Mouse (Mus musculus): Measurements from ENCODE around the gene Stim2. TPM values are rescaled to one million over a fixed set of nuclear protein-coding genes. Genes with fewer than 3 reads are reported as not detected.
A peak's percentile ranks its signal among the peaks of the same experiment; 100 is the strongest.

Gene Stim2
- polyA plus RNA-seq, 1 experiment: 23.6 TPM

- H3K79me2 ChIP-seq (ENCODE audit: control insufficient read depth, insufficient read depth): no peaks in the 10 kb centered on the region
- no peaks in the 10 kb centered on the region for H3K27me3 ChIP-seq (ENCODE audit: control insufficient read depth, insufficient read depth, insufficient read length)
- no peaks in the 10 kb centered on the region for H3K36me3 ChIP-seq (ENCODE audit: control insufficient read depth, insufficient read depth)
- TF ChIP-seq TCF3 (IDR thresholded peaks at IDR 0.05; ENCODE audit: insufficient read length, low read depth): no peak
- TF ChIP-seq MAX (IDR thresholded peaks at IDR 0.05; ENCODE audit: low read depth): no peak
- no peak for TF ChIP-seq MYOD1 (IDR thresholded peaks at IDR 0.05; ENCODE audit: control insufficient read depth in 1 of 3, insufficient read length in 2 of 3, low read depth in 2 of 3)
- no peak for TF ChIP-seq CEBPB (IDR thresholded peaks at IDR 0.05; ENCODE audit: insufficient read depth, poor library complexity, severe bottlenecking)
- TF ChIP-seq TCF12 (IDR thresholded peaks at IDR 0.05; ENCODE audit: insufficient read depth, poor library complexity, severe bottlenecking): no peak
- no peak for TF ChIP-seq E2F4 (IDR thresholded peaks at IDR 0.05; ENCODE audit: insufficient read depth)
- no peak for TF ChIP-seq POLR2A (IDR thresholded peaks at IDR 0.05; ENCODE audit: insufficient read length, low read depth)
- TF ChIP-seq USF1 (IDR thresholded peaks at IDR 0.05; ENCODE audit: low read depth): no peak
- no peak overlapping the region for H3K4me2 ChIP-seq (ENCODE audit: low read depth)
- H3ac ChIP-seq (ENCODE audit: control insufficient read depth, insufficient read length): no peak overlapping the region
- no peak overlapping the region for H3K4me3 ChIP-seq
Measured at GRCm38 (mm10) chr5:53985632-53986031, 12.7 kb upstream of the Stim2 start.

- H3K79me2 ChIP-seq (ENCODE audit: control insufficient read depth, insufficient read depth): no peaks in the 10 kb centered on the region
- no peak overlapping the region for H3K4me2 ChIP-seq (ENCODE audit: low read depth)
- no peak overlapping the region for H3K4me3 ChIP-seq
- H3K36me3 ChIP-seq (ENCODE audit: control insufficient read depth, insufficient read depth): no peaks in the 10 kb centered on the region
- H3ac ChIP-seq (ENCODE audit: control insufficient read depth, insufficient read length): no peak overlapping the region
- TF ChIP-seq TCF3 (IDR thresholded peaks at IDR 0.05; ENCODE audit: insufficient read length, low read depth): no peak
- TF ChIP-seq POLR2A (IDR thresholded peaks at IDR 0.05; ENCODE audit: insufficient read length, low read depth): no peak
- TF ChIP-seq MAX (IDR thresholded peaks at IDR 0.05; ENCODE audit: low read depth): no peak
- no peak for TF ChIP-seq REST (IDR thresholded peaks at IDR 0.05; ENCODE audit: insufficient read depth, insufficient read length)
- TF ChIP-seq TCF12 (IDR thresholded peaks at IDR 0.05; ENCODE audit: insufficient read depth, poor library complexity, severe bottlenecking): no peak
- no peak for TF ChIP-seq SRF (IDR thresholded peaks at IDR 0.05; ENCODE audit: control insufficient read depth, insufficient read length, low read depth)
- no peak for TF ChIP-seq MYOG (IDR thresholded peaks at IDR 0.05; ENCODE audit: control insufficient read depth in 1 of 3, insufficient read depth in 1 of 3, insufficient read length in 2 of 3, low read depth in 2 of 3)
- no peak for TF ChIP-seq POLR2AphosphoS2 (IDR thresholded peaks at IDR 0.05; ENCODE audit: insufficient read length, low read depth)
- TF ChIP-seq MYOD1 (IDR thresholded peaks at IDR 0.05; ENCODE audit: control insufficient read depth in 1 of 3, insufficient read length in 2 of 3, low read depth in 2 of 3): no peak
- no peak for TF ChIP-seq USF1 (IDR thresholded peaks at IDR 0.05; ENCODE audit: low read depth)
- no peak for TF ChIP-seq E2F4 (IDR thresholded peaks at IDR 0.05; ENCODE audit: insufficient read depth)
- TF ChIP-seq CEBPB (IDR thresholded peaks at IDR 0.05; ENCODE audit: insufficient read depth, poor library complexity, severe bottlenecking): no peak
- H3K27me3 ChIP-seq (ENCODE audit: control insufficient read depth, insufficient read depth, insufficient read length): no peaks in the 10 kb centered on the region
Measured at GRCm38 (mm10) chr5:53987496-53987895, 10.8 kb upstream of the Stim2 start.

GRCm38 (mm10) chr5:53988053-53988452, 10.2 kb upstream of the Stim2 start:
- Histone ChIP-seq H3K4me3 (no peak overlapping the region), H3ac (ENCODE audit: control insufficient read depth, insufficient read length) (no peak overlapping the region), H3K4me2 (ENCODE audit: low read depth) (peak overlapping the region; percentile 49), H3K27me3 (ENCODE audit: control insufficient read depth, insufficient read depth, insufficient read length) (no peaks in the 10 kb centered on the region), H3K79me2 (ENCODE audit: control insufficient read depth, insufficient read depth) (no peaks in the 10 kb centered on the region), H3K36me3 (ENCODE audit: control insufficient read depth, insufficient read depth) (no peaks in the 10 kb centered on the region)
- TF ChIP-seq POLR2A (IDR thresholded peaks at IDR 0.05; ENCODE audit: insufficient read length, low read depth) (no peak), CEBPB (IDR thresholded peaks at IDR 0.05; ENCODE audit: insufficient read depth, poor library complexity, severe bottlenecking) (no peak), MYOG (IDR thresholded peaks at IDR 0.05; ENCODE audit: control insufficient read depth in 1 of 3, insufficient read depth in 1 of 3, insufficient read length in 2 of 3, low read depth in 2 of 3) (peak in 2 of 3 experiments; percentile 7 to 71), USF1 (IDR thresholded peaks at IDR 0.05; ENCODE audit: low read depth) (no peak), REST (IDR thresholded peaks at IDR 0.05; ENCODE audit: insufficient read depth, insufficient read length) (no peak), TCF12 (IDR thresholded peaks at IDR 0.05; ENCODE audit: insufficient read depth, poor library complexity, severe bottlenecking) (no peak), POLR2AphosphoS2 (IDR thresholded peaks at IDR 0.05; ENCODE audit: insufficient read length, low read depth) (no peak), MYOD1 (IDR thresholded peaks at IDR 0.05; ENCODE audit: control insufficient read depth in 1 of 3, insufficient read length in 2 of 3, low read depth in 2 of 3) (peak in 1 of 3 experiments; percentile 71), E2F4 (IDR thresholded peaks at IDR 0.05; ENCODE audit: insufficient read depth) (no peak), SRF (IDR thresholded peaks at IDR 0.05; ENCODE audit: control insufficient read depth, insufficient read length, low read depth) (no peak), MAX (IDR thresholded peaks at IDR 0.05; ENCODE audit: low read depth) (no peak), TCF3 (IDR thresholded peaks at IDR 0.05; ENCODE audit: insufficient read length, low read depth) (no peak)

- no peaks in the 10 kb centered on the region for H3K36me3 ChIP-seq (ENCODE audit: control insufficient read depth, insufficient read depth)
- no peak overlapping the region for H3K4me3 ChIP-seq
- TF ChIP-seq TCF12 (IDR thresholded peaks at IDR 0.05; ENCODE audit: insufficient read depth, poor library complexity, severe bottlenecking) (no peak), MYOG (IDR thresholded peaks at IDR 0.05; ENCODE audit: control insufficient read depth in 1 of 3, insufficient read depth in 1 of 3, insufficient read length in 2 of 3, low read depth in 2 of 3) (peak in 2 of 3 experiments; percentile 51 to 76), TCF3 (IDR thresholded peaks at IDR 0.05; ENCODE audit: insufficient read length, low read depth) (no peak), USF1 (IDR thresholded peaks at IDR 0.05; ENCODE audit: low read depth) (no peak), E2F4 (IDR thresholded peaks at IDR 0.05; ENCODE audit: insufficient read depth) (no peak), SRF (IDR thresholded peaks at IDR 0.05; ENCODE audit: control insufficient read depth, insufficient read length, low read depth) (no peak), MAX (IDR thresholded peaks at IDR 0.05; ENCODE audit: low read depth) (no peak), REST (IDR thresholded peaks at IDR 0.05; ENCODE audit: insufficient read depth, insufficient read length) (no peak), POLR2A (IDR thresholded peaks at IDR 0.05; ENCODE audit: insufficient read length, low read depth) (no peak), MYOD1 (IDR thresholded peaks at IDR 0.05; ENCODE audit: control insufficient read depth in 1 of 3, insufficient read length in 2 of 3, low read depth in 2 of 3) (peak in 2 of 3 experiments; percentile 15 to 78), CEBPB (IDR thresholded peaks at IDR 0.05; ENCODE audit: insufficient read depth, poor library complexity, severe bottlenecking) (no peak), POLR2AphosphoS2 (IDR thresholded peaks at IDR 0.05; ENCODE audit: insufficient read length, low read depth) (no peak)
Measured at GRCm38 (mm10) chr5:53992616-53993015, 5.7 kb upstream of the Stim2 start.

More at GRCm38 (mm10) chr5:53992616-53993015, 5.7 kb upstream of the Stim2 start:
- H3ac ChIP-seq (ENCODE audit: control insufficient read depth, insufficient read length): no peak overlapping the region
- H3K27me3 ChIP-seq (ENCODE audit: control insufficient read depth, insufficient read depth, insufficient read length): no peaks in the 10 kb centered on the region
- H3K79me2 ChIP-seq (ENCODE audit: control insufficient read depth, insufficient read depth): no peaks in the 10 kb centered on the region
- H3K4me2 ChIP-seq (ENCODE audit: low read depth): no peak overlapping the region

All from myocyte (in vitro differentiated cells).